Mouse (Mus musculus): ENCODE results near the gene Rnf169.

Gene Rnf169

DNA sequence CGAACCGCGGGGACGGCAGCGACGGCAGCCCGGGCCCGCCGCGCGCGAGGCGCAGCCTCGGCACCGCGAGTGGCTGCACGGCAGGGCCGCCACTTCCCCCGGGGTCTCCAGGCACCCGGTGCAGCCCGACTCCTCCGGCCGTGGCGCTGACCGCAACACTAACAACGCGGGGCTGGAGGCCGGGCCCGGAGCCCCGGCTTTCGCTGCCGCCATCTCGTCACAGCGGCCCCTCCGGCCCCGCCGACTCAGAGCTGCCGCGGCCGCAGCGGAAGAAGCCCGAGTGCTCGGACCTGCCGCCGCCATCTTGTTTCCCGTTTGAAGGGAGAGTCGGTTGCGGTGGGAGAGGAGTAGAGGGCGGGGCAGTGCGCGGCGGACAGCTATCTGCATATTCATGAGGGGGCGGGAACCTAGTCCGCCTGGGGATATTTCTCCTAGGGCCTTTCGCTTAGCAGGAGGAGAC, at the start of gene Rnf169:
Gene Rnf169 (minus strand): TSS at position 317 of the 460 bp plus-strand sequence.
- peak; percentile 87 to 88 for DNase-seq

DNA sequence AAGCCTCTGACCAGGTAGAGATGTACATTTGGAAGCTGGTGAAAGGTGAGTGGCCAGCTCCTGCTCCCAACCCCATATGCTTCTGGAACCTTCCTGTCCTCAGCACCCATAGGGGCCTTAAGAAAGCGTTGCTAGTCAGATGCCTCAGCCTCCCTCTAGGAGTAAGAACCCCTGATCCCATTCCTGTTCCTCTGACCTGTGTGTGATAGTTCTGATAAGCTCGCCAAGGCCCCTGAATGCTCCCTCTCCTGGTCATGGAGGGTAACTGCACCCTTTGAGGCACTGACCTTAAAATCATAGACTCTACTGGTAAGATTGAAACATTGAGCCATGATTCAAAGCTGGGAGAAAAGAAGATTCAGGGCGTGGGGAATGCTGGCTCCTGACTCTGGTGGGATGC, 49.1 kb upstream of the Rnf169 start:
- DNase-seq, result no peak

- no peak for DNase-seq
These were observed 47.1 kb upstream of the Rnf169 start for GRCm38 (mm10) chr7:100027353-100027752.

- DNase-seq, result no peak
These were observed 36.8 kb upstream of the Rnf169 start for GRCm38 (mm10) chr7:100017056-100017455.

DNA sequence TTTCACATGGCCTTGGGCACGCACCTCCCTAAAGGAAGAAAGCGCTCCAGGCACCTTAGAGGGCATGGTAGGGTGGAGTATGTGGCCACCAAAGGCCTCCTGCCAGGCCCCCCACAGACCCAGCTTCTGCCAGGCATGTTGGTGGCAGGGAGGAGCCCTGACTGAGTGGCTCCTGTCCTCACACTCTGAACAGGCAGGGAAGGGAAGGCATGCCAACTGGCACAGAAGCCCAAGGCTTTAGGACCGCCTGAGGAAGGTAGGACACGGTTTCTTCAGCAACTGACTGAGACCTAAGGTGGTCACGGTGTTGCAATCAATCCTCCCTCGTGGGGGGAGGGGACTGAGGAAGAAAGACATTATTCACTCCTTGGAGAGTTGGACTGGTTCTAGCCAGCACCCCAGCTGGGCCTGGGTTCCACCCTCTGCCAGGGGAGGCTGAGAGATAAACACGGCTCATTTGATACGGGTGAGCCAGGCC, 33.9 kb upstream of the Rnf169 start:
- no peak for DNase-seq

DNA sequence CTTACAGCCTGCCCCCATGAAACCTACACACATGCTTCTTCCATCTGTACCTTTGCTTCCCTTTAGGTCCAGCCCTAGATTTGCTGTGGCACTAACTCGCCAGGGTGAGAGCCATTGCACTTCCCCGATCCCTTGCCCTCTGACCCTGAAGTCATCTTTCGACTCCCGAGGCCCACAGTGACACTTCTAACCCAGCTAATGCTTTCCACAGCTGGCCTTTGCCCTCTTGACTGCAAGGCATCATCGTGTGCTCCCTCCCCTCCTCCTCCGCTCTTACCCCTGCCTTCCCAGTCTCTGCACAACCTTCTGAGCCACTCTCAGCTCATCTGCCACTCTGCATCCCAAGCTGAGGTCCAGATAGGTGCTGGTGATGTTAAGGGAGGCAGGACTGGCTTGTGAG, 32.3 kb upstream of the Rnf169 start:
- DNase-seq, result no peak

GRCm38 (mm10) chr7:100012085-100012484, 31.8 kb upstream of the Rnf169 start:
- no peak for DNase-seq

DNA sequence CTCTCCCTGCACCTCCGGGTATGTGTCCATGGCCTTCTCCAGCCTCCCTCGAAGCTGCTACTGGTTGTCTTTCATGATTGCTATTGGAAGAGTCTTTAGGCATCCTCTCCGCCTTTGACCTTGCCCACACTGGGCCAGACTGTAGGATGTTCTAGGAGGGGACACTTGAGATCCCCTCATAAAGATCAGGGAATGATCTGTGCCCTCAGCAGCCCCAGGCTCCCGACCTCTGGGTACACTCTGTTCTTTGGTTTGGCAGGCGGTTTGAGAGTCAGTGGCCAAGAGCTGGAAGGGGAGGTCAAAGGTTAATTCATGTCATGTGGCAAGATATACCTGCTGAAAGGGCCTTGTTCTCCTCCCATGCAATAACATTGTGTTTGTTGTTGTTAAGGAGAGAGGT, 30.5 kb upstream of the Rnf169 start:
- DNase-seq, result no peak

DNA sequence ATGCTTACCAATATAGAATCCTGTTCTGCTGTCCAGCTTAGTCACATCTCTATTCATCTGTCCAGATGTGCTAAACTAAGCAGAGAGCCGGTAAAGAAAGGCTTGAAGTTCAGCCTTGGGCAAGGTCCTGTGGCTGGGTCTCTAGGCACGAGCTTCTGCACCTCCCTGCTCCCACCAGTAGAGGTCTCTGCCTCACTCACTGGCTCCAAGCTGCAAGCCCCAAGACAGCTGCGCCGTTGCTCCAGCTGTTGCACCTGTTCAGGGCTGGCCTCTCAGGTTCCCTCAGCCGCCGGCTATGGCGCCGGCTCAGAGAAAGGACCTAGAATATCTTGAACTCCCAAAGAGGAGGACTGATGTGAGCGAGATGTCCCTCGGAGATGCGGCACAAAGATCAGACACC, 29.4 kb upstream of the Rnf169 start:
- DNase-seq, result peak; percentile 19 to 56

DNA sequence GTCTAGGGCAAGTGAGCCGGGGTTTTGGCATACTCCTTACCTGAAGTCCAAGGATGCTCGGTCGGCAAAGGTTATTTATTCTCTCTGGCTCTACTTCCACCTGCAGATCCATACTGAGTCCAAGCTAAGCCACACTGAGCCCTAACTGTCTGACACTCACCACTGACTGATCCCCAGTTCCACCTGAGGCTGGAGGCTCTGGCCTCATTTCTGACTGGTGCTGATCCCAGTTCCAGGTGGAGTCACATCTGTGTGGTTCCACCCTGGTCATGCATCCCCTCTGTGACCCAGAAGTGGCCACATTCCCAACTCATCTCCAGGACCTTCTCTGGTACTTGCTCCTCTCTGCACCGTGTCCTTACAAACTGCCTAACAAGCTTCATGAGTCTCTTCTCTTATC, 28.5 kb upstream of the Rnf169 start:
- no peak for DNase-seq

- DNase-seq, result no peak
These were observed 26.2 kb upstream of the Rnf169 start for GRCm38 (mm10) chr7:100006411-100006810.

GRCm38 (mm10) chr7:100005790-100006189, 25.5 kb upstream of the Rnf169 start, which contains the start of gene Chrdl2:
Gene Chrdl2 (plus strand): TSS chr7:100006172.
- DNase-seq, result no peak

DNA sequence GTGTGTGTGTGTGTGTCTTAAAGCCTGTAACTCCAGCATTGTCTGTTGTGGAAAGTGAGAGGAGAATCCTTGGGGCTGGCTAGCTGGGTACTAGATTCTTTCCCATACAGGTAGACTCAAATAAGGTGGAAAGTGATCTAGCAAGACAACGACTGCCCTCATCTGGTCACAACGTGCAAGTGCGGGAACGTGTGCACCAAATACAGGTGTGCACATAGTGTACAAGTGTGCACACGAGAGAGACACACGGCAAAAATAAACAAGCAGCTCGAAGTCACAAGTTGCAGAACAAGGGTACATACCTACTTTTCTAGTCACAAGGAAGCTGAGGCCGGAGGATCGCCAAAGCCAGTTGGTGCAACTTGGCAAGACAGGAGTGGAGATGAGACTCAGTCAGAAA, 23.5 kb upstream of the Rnf169 start:
- DNase-seq, result peak in 1 of 2 experiments; percentile 18

DNA sequence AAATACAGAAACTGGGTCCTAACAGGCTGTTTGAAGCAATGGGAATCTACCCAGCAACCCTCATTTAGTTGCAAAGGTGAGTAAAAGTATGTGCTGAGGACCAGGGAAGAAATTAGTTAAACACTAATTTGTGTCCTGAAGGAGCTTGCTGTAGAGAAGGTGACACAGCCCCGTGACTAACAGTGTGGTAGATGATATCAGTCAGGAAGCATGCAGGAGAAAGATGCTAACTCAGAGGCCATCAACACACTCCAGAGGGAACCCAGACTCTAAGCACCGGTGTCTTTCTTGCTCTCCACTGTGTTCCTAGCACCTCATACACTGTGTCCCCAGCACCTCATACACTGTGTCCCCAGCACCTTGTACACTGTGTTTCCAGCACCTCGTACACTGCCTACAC, 18.4 kb upstream of the Rnf169 start:
- no peak for DNase-seq

GRCm38 (mm10) chr7:99995186-99995585, 14.9 kb upstream of the Rnf169 start:
- no peak for DNase-seq

DNA sequence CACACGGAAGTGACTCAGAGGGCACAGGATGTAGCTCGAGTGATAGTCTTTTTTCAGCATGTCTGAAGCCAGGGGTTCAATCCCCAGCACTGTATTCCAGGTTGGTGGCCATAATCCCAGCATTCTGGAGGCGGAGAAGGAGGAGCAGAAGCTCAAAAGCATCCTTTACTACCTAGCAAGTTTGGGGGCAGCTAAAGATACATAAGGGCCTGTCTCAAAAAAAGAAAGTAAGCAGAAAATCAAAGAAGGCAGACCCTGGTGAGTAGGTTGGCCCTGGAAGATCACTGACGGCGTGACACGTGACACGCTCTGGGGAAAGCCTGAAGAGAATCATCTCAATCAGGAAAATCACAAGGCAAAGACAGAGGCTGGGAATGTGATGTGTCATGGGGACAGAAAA, 12.9 kb upstream of the Rnf169 start:
- no peak for DNase-seq

- DNase-seq, result no peak
These were observed 10.9 kb upstream of the Rnf169 start for GRCm38 (mm10) chr7:99990990-99991707.

DNA sequence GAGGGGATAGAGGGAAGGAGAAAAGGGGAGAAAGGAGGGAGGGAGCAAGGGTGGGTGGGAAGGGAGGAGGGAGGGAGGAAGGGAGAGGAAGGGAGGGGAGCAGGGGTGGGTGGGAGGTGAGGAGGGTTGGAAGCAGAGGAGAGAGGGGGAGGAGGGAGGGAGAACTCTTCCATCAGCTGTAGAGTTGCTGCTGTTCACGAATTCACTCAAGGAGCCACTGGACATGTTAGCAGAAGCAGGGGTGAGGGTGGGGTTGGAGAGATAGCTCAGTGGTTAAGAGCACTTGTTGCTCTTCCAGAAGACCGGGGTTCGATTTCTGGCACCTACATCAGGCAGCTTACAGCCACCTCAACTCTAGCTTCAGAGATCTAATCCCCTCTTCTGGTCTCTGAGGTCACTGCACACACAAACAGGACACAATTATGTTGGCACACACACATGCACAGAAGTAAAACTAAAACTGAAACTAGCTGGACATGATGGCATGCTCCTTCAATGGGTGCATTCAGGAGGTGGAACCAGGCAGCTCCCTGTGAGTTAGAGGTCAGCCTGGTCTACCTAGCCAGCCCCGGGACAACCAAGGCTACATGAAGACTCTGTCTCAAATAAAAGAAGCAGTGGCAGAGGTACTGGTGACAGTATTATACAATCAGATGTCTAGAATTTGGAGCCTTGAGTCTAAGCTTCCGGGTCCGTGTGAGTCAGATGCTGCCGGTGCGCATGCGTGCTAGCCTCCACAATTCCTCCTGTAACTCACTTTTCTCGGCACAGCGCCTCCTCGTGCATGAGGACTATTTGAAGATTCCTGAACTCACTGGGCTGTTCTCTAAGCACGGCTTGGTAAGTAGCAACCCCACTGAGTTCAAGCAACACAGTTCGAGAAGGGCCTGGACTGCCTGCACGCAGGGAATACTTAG, 9.9 kb upstream of the Rnf169 start:
- no peak for DNase-seq

DNA sequence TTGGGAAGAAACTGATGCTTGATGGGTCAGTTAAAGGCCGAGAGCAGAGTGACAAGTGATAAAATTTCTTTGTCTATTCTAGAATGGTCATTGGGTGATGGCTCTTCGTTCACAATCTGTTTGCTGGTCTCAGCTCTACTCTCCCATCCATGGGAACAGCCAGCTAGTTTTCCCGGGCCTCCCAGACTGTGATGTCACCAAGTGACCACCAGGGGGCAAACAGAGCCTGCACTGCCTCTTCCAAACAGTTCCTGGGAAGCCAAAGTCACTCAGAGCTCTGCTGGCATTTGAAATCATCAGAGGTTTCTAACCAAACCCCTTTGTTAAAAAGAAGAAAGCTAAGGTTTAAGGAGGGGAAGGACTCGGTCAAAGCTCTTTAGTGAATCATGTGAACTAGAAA, 8.5 kb upstream of the Rnf169 start:
- peak in 1 of 2 experiments; percentile 49 for DNase-seq

GRCm38 (mm10) chr7:99982256-99983242, 2.3 kb upstream of the Rnf169 start:
- DNase-seq, result no peak

GRCm38 (mm10) chr7:99981311-99981710, 1.1 kb upstream of the Rnf169 start:
- DNase-seq, result no peak

DNA sequence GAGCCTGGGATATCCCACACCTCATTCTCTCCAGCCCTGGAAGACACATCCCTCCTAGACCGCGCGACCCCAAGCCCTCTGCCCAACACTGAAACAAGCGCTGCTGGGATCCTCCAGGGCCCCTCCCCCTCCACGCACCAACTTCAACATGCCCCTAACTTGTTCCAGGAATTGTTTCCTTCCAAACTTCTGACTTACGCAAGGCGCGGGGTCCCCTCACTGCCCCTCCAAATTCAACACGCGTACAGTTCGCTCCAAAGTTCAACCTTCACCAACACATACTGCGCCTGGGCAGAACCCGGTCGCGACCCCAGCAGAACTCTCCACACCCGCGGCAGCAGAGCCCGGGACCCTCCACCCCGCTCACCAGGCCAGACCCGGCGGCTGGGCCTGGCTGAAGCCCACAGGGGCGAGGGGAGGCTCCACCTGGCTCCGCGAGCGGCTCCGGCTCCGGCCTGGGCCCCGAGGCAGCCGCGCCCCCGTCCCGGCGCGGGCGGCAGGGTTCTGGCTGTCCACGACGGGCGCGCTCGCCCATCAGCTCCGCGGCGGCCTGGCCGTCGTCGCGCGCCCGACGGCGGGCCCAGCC, 609 bp downstream of the Rnf169 start:
- peak; percentile 28 to 50 for DNase-seq

Data from spleen, adult 18-20 months (tissue).